Mouse (Mus musculus) cerebral cortex, adult 2 months (tissue): ENCODE measurements around the gene Nxt1.

Source experiments
- WGBS: fragments of 180-500 bp; shearing (Covaris S2); methylation state at CpG from one replicate; pipeline ENCODE4 v1.1.7; 2018; 5-methylcytosine and 5-hydroxymethylcytosine counted together

Nxt1 gene

GRCm38 (mm10) chr2:148672199-148673096, at the start of gene Nxt1:
Nxt1 (plus strand) TSS chr2:148672601.
- WGBS, result under 1% methylated on average over 58 of the region's 58 CpGs

GRCm38 (mm10) chr2:148623067-148623466, 49.3 kb upstream of the Nxt1 start:
- 89% methylated on average over 2 of the region's 2 CpGs for WGBS

GRCm38 (mm10) chr2:148624484-148624883, 47.9 kb upstream of the Nxt1 start:
- 95% methylated on average over 3 of the region's 3 CpGs for WGBS

GRCm38 (mm10) chr2:148627011-148627471, 45.4 kb upstream of the Nxt1 start:
- WGBS, result 15% methylated on average over 3 of the region's 3 CpGs

- WGBS, result 72% methylated on average over 2 of the region's 2 CpGs
Observed at GRCm38 (mm10) chr2:148631011-148631410, 41.4 kb upstream of the Nxt1 start.

GRCm38 (mm10) chr2:148631602-148632001, 40.8 kb upstream of the Nxt1 start:
- 94% methylated on average over 3 of the region's 3 CpGs for WGBS

GRCm38 (mm10) chr2:148634466-148634865, 37.9 kb upstream of the Nxt1 start:
- WGBS, result 44% methylated on average over 4 of the region's 4 CpGs

GRCm38 (mm10) chr2:148642610-148643370, 29.6 kb upstream of the Nxt1 start:
- 50% methylated on average over 1 of the region's 1 CpGs for WGBS

- WGBS, result 67% methylated on average over 6 of the region's 6 CpGs
Observed at GRCm38 (mm10) chr2:148644421-148645000, 27.9 kb upstream of the Nxt1 start.

GRCm38 (mm10) chr2:148650587-148651357, 21.6 kb upstream of the Nxt1 start:
- 29% methylated on average over 3 of the region's 3 CpGs for WGBS

- WGBS, result 0% methylated on average over 3 of the region's 3 CpGs
Observed at GRCm38 (mm10) chr2:148654961-148655360, 17.4 kb upstream of the Nxt1 start.

- 98% methylated on average over 1 of the region's 1 CpGs for WGBS
Observed at GRCm38 (mm10) chr2:148663458-148663857, 8.9 kb upstream of the Nxt1 start.

GRCm38 (mm10) chr2:148677801-148678200, 5.4 kb downstream of the Nxt1 start:
- 15% methylated on average over 26 of the region's 26 CpGs for WGBS

- WGBS, result 7% methylated on average over 9 of the region's 9 CpGs
Observed at GRCm38 (mm10) chr2:148679346-148679745, 6.9 kb downstream of the Nxt1 start.

GRCm38 (mm10) chr2:148680775-148681291, 8.4 kb downstream of the Nxt1 start, which contains the start of gene Gzf1:
Gzf1 (plus strand) TSS chr2:148681023.
- under 1% methylated on average over 39 of the region's 39 CpGs for WGBS

- WGBS, result 6% methylated on average over 17 of the region's 17 CpGs
Observed at GRCm38 (mm10) chr2:148681461-148681891, 9.1 kb downstream of the Nxt1 start.

- WGBS, result 100% methylated on average over 1 of the region's 1 CpGs
Observed at GRCm38 (mm10) chr2:148683031-148683430, 10.6 kb downstream of the Nxt1 start.

GRCm38 (mm10) chr2:148684972-148685371, 12.6 kb downstream of the Nxt1 start:
- 97% methylated on average over 2 of the region's 2 CpGs for WGBS

- 80% methylated on average over 3 of the region's 3 CpGs for WGBS
Observed at GRCm38 (mm10) chr2:148685709-148686108, 13.3 kb downstream of the Nxt1 start.

GRCm38 (mm10) chr2:148686862-148687261, 14.5 kb downstream of the Nxt1 start:
- WGBS, result 94% methylated on average over 1 of the region's 1 CpGs

- WGBS, result 96% methylated on average over 5 of the region's 5 CpGs
Observed at GRCm38 (mm10) chr2:148687971-148688370, 15.6 kb downstream of the Nxt1 start.
